Mouse (Mus musculus): Measurements from ENCODE around the gene Fam133b. TPM values are rescaled to one million over a fixed set of nuclear protein-coding genes. Genes with fewer than 3 reads are reported as not detected.

Fam133b gene
- polyA plus RNA-seq, 1 experiment from 2014 or later = 43.1 TPM

GRCm38 (mm10) chr5:3571266-3571665, 27.6 kb downstream of the Fam133b start, which contains the start of gene 1700109H08Rik:
1700109H08Rik (plus strand) TSS chr5:3571566.
- no peaks in the 10 kb centered on the region for H3K27me3 ChIP-seq (ENCODE audit: control insufficient read depth, insufficient read depth, low read length)
- DNase-seq (ENCODE audit: low spot score) = no peak
- no peaks in the 10 kb centered on the region for H3K4me1 ChIP-seq (replicated peaks; ENCODE audit: control insufficient read depth, insufficient read depth, low read length)
- no peak within 1 kb of the TSS for H3K4me3 ChIP-seq (ENCODE audit: low read depth, low read length)
- H3K4me2 ChIP-seq (replicated peaks; ENCODE audit: low read depth, low read length) = no peak within 1 kb of the TSS
- no peak within 1 kb of the TSS for H3K27ac ChIP-seq (ENCODE audit: low read depth, low read length)
- H3K36me3 ChIP-seq (ENCODE audit: control insufficient read depth, insufficient read depth, low read length) = peaks cover 30% of the 10 kb centered on the region
- H3K9ac ChIP-seq (ENCODE audit: low read depth, low read length) = no peak within 1 kb of the TSS
- H3K9me3 ChIP-seq (ENCODE audit: control insufficient read depth, low read length) = no peaks in the 10 kb centered on the region
- 97% methylated on average over 4 of the region's 4 CpGs for WGBS
- ATAC-seq (ENCODE audit: low FRiP score) = no peak

- DNase-seq (ENCODE audit: low spot score) (no peak), ATAC-seq (ENCODE audit: low FRiP score) (no peak)
- H3K27ac ChIP-seq (ENCODE audit: low read depth, low read length) = no peak overlapping the region
- H3K4me3 ChIP-seq (ENCODE audit: low read depth, low read length) = no peak overlapping the region
- H3K4me2 ChIP-seq (replicated peaks; ENCODE audit: low read depth, low read length) = no peak overlapping the region
- WGBS = 94% methylated on average over 2 of the region's 2 CpGs
- no peaks in the 10 kb centered on the region for H3K9me3 ChIP-seq (ENCODE audit: control insufficient read depth, low read length)
- no peaks in the 10 kb centered on the region for H3K27me3 ChIP-seq (ENCODE audit: control insufficient read depth, insufficient read depth, low read length)
- no peak overlapping the region for H3K9ac ChIP-seq (ENCODE audit: low read depth, low read length)
- H3K4me1 ChIP-seq (replicated peaks; ENCODE audit: control insufficient read depth, insufficient read depth, low read length) = no peaks in the 10 kb centered on the region
- peaks cover 42% of the 10 kb centered on the region for H3K36me3 ChIP-seq (ENCODE audit: control insufficient read depth, insufficient read depth, low read length)
These were observed 31.2 kb downstream of the Fam133b start for GRCm38 (mm10) chr5:3574825-3575224.

GRCm38 (mm10) chr5:3577939-3578338, 34.3 kb downstream of the Fam133b start:
- DNase-seq (ENCODE audit: low spot score) = no peak
- Histone ChIP-seq H3K36me3 (ENCODE audit: control insufficient read depth, insufficient read depth, low read length) (peaks cover 30% of the 10 kb centered on the region), H3K4me2 (replicated peaks; ENCODE audit: low read depth, low read length) (no peak overlapping the region), H3K27ac (ENCODE audit: low read depth, low read length) (no peak overlapping the region), H3K9ac (ENCODE audit: low read depth, low read length) (no peak overlapping the region), H3K4me3 (ENCODE audit: low read depth, low read length) (no peak overlapping the region), H3K4me1 (replicated peaks; ENCODE audit: control insufficient read depth, insufficient read depth, low read length) (no peaks in the 10 kb centered on the region), H3K9me3 (ENCODE audit: control insufficient read depth, low read length) (no peaks in the 10 kb centered on the region), H3K27me3 (ENCODE audit: control insufficient read depth, insufficient read depth, low read length) (no peaks in the 10 kb centered on the region)
- no peak for ATAC-seq (ENCODE audit: low FRiP score)
- WGBS = 84% methylated on average over 2 of the region's 2 CpGs

- peaks cover 28% of the 10 kb centered on the region for H3K36me3 ChIP-seq (ENCODE audit: control insufficient read depth, insufficient read depth, low read length)
- no peaks in the 10 kb centered on the region for H3K27me3 ChIP-seq (ENCODE audit: control insufficient read depth, insufficient read depth, low read length)
- ATAC-seq (ENCODE audit: low FRiP score) (no peak), DNase-seq (ENCODE audit: low spot score) (no peak)
- 95% methylated on average over 7 of the region's 7 CpGs for WGBS
- no peak overlapping the region for H3K9ac ChIP-seq (ENCODE audit: low read depth, low read length)
- H3K4me2 ChIP-seq (replicated peaks; ENCODE audit: low read depth, low read length) = no peak overlapping the region
- no peaks in the 10 kb centered on the region for H3K9me3 ChIP-seq (ENCODE audit: control insufficient read depth, low read length)
- no peak overlapping the region for H3K27ac ChIP-seq (ENCODE audit: low read depth, low read length)
- no peak overlapping the region for H3K4me3 ChIP-seq (ENCODE audit: low read depth, low read length)
- no peaks in the 10 kb centered on the region for H3K4me1 ChIP-seq (replicated peaks; ENCODE audit: control insufficient read depth, insufficient read depth, low read length)
These were observed 35.4 kb downstream of the Fam133b start for GRCm38 (mm10) chr5:3579066-3579465.

DNA sequence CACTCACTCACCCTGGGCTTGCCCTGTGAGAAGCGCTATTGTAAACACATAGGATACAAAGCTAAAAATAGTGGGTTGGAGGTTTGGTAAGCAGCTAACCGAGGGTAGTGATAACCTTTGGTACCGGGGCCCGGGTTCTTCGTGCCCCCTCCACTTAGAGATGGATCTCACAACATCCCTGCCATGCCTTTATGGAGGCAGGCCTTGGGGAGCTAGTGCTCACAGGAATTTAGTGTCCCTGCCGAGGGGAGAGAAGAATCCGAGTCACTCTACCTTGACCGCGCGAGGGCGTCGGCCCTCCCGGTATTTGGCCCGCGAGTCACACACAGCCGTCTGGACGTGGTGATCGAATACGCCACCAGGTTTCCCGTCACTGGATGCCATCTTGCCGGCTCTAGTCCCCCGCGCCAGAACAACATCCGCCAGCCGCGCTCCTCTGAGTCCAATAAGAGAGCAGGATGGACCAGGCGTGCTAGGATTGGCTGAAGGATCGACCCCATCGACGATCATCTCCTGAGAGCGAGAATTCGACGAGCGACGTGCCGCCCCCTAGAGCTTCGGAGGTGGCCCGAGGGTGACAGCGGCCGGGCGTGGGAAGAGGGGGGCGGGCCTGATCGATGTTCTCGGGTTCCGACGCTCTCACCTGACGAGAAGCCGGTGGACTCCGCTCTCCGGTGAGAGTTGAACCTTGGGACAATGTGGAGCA, 52.2 kb downstream of the Fam133b start, which contains the start of gene Pex1:
TSS of gene Pex1 (plus strand) at position 374 of the 706 bp plus-strand sequence.
- Histone ChIP-seq H3K4me3 (ENCODE audit: low read depth, low read length) (peak within 1 kb of the TSS; percentile 85), H3K9me3 (ENCODE audit: control insufficient read depth, low read length) (no peaks in the 10 kb centered on the region), H3K4me2 (replicated peaks; ENCODE audit: low read depth, low read length) (peak within 1 kb of the TSS; percentile 69), H3K4me1 (replicated peaks; ENCODE audit: control insufficient read depth, insufficient read depth, low read length) (no peaks in the 10 kb centered on the region), H3K9ac (ENCODE audit: low read depth, low read length) (peak within 1 kb of the TSS; percentile 71), H3K27me3 (ENCODE audit: control insufficient read depth, insufficient read depth, low read length) (no peaks in the 10 kb centered on the region), H3K36me3 (ENCODE audit: control insufficient read depth, insufficient read depth, low read length) (no peaks in the 10 kb centered on the region), H3K27ac (ENCODE audit: low read depth, low read length) (no peak within 1 kb of the TSS)
- ATAC-seq (ENCODE audit: low FRiP score) (peak; percentile 99), DNase-seq (ENCODE audit: low spot score) (peak; percentile 94)
- WGBS = 1% methylated on average over 50 of the region's 50 CpGs

- Histone ChIP-seq H3K9ac (ENCODE audit: low read depth, low read length) (peak within 1 kb of the TSS; percentile 71), H3K4me3 (ENCODE audit: low read depth, low read length) (peak within 1 kb of the TSS; percentile 85), H3K36me3 (ENCODE audit: control insufficient read depth, insufficient read depth, low read length) (no peaks in the 10 kb centered on the region), H3K4me2 (replicated peaks; ENCODE audit: low read depth, low read length) (peak within 1 kb of the TSS; percentile 69), H3K4me1 (replicated peaks; ENCODE audit: control insufficient read depth, insufficient read depth, low read length) (no peaks in the 10 kb centered on the region), H3K9me3 (ENCODE audit: control insufficient read depth, low read length) (no peaks in the 10 kb centered on the region), H3K27me3 (ENCODE audit: control insufficient read depth, insufficient read depth, low read length) (no peaks in the 10 kb centered on the region), H3K27ac (ENCODE audit: low read depth, low read length) (no peak within 1 kb of the TSS)
- WGBS = under 1% methylated on average over 31 of the region's 31 CpGs
- peak; percentile 80 for DNase-seq (ENCODE audit: low spot score)
- ATAC-seq (ENCODE audit: low FRiP score) = peak; percentile 88
These were observed 52.8 kb downstream of the Fam133b start, which contains the start of gene Rbm48 for GRCm38 (mm10) chr5:3596399-3596766. Rbm48 (minus strand) TSS chr5:3596585.

DNA sequence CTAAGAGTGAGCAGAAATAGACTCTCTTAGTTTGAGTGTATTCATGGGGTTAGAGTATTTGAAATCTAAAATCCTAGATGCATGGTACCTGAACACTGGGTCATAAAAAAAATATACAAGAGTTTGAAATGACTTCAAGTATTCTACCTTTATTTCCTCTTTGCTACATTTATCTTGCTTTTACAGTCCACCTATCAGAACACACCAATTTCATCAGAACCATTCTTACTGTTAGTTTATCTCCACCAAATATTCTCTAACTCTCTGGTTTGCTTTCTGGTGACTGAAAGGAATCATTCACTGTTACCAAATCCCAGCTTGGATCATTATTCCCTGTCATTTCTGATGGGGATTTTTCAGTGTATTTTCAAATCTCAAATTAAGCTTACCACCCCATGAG, 53.5 kb downstream of the Fam133b start:
- Histone ChIP-seq H3K27me3 (ENCODE audit: control insufficient read depth, insufficient read depth, low read length) (no peaks in the 10 kb centered on the region), H3K36me3 (ENCODE audit: control insufficient read depth, insufficient read depth, low read length) (no peaks in the 10 kb centered on the region), H3K4me3 (ENCODE audit: low read depth, low read length) (peak overlapping the region; percentile 85; the same call in 1 of the 2 replicates), H3K27ac (ENCODE audit: low read depth, low read length) (no peak overlapping the region), H3K9ac (ENCODE audit: low read depth, low read length) (no peak overlapping the region), H3K4me2 (replicated peaks; ENCODE audit: low read depth, low read length) (no peak overlapping the region), H3K4me1 (replicated peaks; ENCODE audit: control insufficient read depth, insufficient read depth, low read length) (no peaks in the 10 kb centered on the region), H3K9me3 (ENCODE audit: control insufficient read depth, low read length) (no peaks in the 10 kb centered on the region)
- ATAC-seq (ENCODE audit: low FRiP score) (no peak), DNase-seq (ENCODE audit: low spot score) (no peak)

DNA sequence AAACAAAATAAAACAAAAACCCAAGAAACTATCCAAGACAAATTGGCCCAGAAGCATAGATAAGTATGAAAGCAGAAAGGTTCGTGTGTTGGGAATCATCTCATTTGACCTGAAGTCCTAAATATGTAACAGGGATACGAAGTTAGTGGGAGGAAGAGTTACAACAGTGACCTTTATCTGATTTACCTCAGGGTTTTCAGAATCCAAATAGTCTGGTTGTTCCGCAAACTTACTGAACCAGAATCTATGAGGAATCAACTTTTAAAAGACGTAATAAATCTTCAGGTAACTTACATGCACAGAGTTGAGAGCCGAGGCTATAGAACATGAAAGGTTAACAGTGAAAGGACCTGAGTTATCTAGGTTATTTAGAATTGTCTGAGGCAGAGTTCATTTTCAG, 55.1 kb downstream of the Fam133b start:
- no peak overlapping the region for H3K27ac ChIP-seq (ENCODE audit: low read depth, low read length)
- no peaks in the 10 kb centered on the region for H3K27me3 ChIP-seq (ENCODE audit: control insufficient read depth, insufficient read depth, low read length)
- no peak for DNase-seq (ENCODE audit: low spot score)
- ATAC-seq (ENCODE audit: low FRiP score) = no peak
- H3K9me3 ChIP-seq (ENCODE audit: control insufficient read depth, low read length) = no peaks in the 10 kb centered on the region
- H3K4me3 ChIP-seq (ENCODE audit: low read depth, low read length) = no peak overlapping the region
- H3K36me3 ChIP-seq (ENCODE audit: control insufficient read depth, insufficient read depth, low read length) = no peaks in the 10 kb centered on the region
- H3K9ac ChIP-seq (ENCODE audit: low read depth, low read length) = no peak overlapping the region
- H3K4me2 ChIP-seq (replicated peaks; ENCODE audit: low read depth, low read length) = no peak overlapping the region
- H3K4me1 ChIP-seq (replicated peaks; ENCODE audit: control insufficient read depth, insufficient read depth, low read length) = no peaks in the 10 kb centered on the region
- 89% methylated on average over 5 of the region's 5 CpGs for WGBS

GRCm38 (mm10) chr5:3600298-3600697, 56.7 kb downstream of the Fam133b start:
- no peak for ATAC-seq (ENCODE audit: low FRiP score)
- DNase-seq (ENCODE audit: low spot score) = no peak
- Histone ChIP-seq H3K4me1 (replicated peaks; ENCODE audit: control insufficient read depth, insufficient read depth, low read length) (no peaks in the 10 kb centered on the region), H3K27me3 (ENCODE audit: control insufficient read depth, insufficient read depth, low read length) (no peaks in the 10 kb centered on the region), H3K4me2 (replicated peaks; ENCODE audit: low read depth, low read length) (no peak overlapping the region), H3K9me3 (ENCODE audit: control insufficient read depth, low read length) (no peaks in the 10 kb centered on the region), H3K36me3 (ENCODE audit: control insufficient read depth, insufficient read depth, low read length) (no peaks in the 10 kb centered on the region), H3K4me3 (ENCODE audit: low read depth, low read length) (no peak overlapping the region), H3K27ac (ENCODE audit: low read depth, low read length) (no peak overlapping the region), H3K9ac (ENCODE audit: low read depth, low read length) (no peak overlapping the region)
- WGBS = 94% methylated on average over 1 of the region's 1 CpGs
